Comparison of ENCODE assay signal across 8 mouse cellular contexts in the genomic region with DNA sequence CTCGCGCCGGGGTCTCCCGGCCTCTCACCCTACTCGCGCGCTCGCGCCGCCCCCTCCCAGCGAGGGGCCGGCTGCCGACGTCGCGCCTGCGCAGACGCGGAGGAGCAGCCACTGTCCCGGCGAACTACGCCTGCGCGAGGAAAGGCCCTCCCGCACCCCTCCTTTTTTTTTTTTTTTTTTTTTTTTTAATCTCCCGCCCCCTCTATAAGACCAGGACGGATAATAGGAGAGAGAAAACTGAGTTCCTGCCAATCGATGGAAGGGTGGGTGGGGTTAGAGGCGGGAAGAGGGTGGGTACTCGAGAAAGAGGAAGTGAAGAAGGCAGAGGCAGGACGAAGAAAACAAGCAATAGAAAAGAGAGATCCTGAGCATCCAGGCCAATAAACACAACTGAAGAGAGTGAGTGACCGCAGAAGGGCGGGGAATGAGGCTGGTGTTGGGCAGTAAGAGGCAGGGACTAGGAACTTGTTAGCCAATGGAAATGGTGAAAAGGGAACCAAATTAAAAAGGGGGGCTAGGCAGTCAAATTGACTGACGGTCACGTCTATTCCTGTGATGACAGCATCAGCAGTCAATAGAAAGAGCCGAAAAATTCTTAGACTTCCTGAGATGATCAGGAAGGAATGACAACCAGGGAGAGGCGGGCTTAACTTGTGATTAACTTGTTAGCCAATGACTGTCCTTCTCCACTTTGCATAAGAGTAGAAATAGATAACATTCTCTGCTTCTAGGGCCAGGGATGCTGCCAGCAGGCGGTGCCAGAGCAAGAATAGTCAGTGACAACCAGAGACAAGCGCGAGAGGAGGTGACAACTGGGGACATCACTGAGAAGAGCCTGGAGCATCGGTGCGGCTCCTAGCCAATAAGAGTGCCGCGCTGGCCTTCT. TPM values are rescaled to one million over a fixed set of nuclear protein-coding genes. Genes with fewer than 3 reads are reported as not detected.
DNase-seq lines count a peak whose midpoint lies in the region; ATAC-seq and TF ChIP-seq lines count a peak whose summit lies in the region.

TSS of gene Mylpf (plus strand) at position 338 of the 886 bp plus-strand sequence.

- peak within 1 kb of the TSS; percentile 61 for H3K4me3 ChIP-seq in cortical plate, adult 2 months (ENCODE audit: insufficient read depth, low read length)
- peak within 1 kb of the TSS; percentile 99 for H3K4me3 ChIP-seq in megakaryocyte, embryonic 14.5 days (replicated peaks)

- H3K9me3 ChIP-seq in megakaryocyte, embryonic 14.5 days = no peaks in the 10 kb centered on the region

- peak; percentile 99 for TF ChIP-seq POLR2A in cortical plate, adult 2 months (IDR thresholded peaks at IDR 0.05; ENCODE audit: extremely low read depth, insufficient read depth, low read length)

- peaks cover 32% of the 10 kb centered on the region for H3K36me3 ChIP-seq in megakaryocyte, embryonic 14.5 days (replicated peaks; ENCODE audit: low read length)

- peak within 1 kb of the TSS; percentile 5 for H3K27ac ChIP-seq in cortical plate, adult 2 months (ENCODE audit: insufficient read depth, low read length)

- H3K27me3 ChIP-seq in megakaryocyte, embryonic 14.5 days (replicated peaks) = no peaks in the 10 kb centered on the region

- DNase-seq in gastrocnemius, adult 8-10 months (ENCODE audit: low spot score in 2 of 2) = peak; percentile 91 to 92
- peak; percentile 87 for DNase-seq in hindlimb bud, embryonic 11.5 days (ENCODE audit: extremely low spot score, low read depth, low spot score)
- peak; percentile 87 to 99 for DNase-seq in left cerebral cortex, adult 8-10 months (ENCODE audit: low spot score in 2 of 2)
- peak; percentile 96 to 98 for DNase-seq in right cerebral cortex, postnatal 10 days (ENCODE audit: low spot score in 2 of 2)
- peak; percentile 89 for DNase-seq in urinary bladder, postnatal 25 days (ENCODE audit: low spot score)

- peak; percentile 54 for TF ChIP-seq CTCF in cortical plate, adult 2 months (IDR thresholded peaks at IDR 0.05; ENCODE audit: extremely low read depth, insufficient read depth, low read length)

- H3K4me1 ChIP-seq in cortical plate, adult 2 months (ENCODE audit: control insufficient read depth, insufficient read depth, low read length) = peaks cover 2% of the 10 kb centered on the region; the same call in 1 of the 2 replicates
- peaks cover 75% of the 10 kb centered on the region for H3K4me1 ChIP-seq in megakaryocyte, embryonic 14.5 days

- peak; percentile 87 for ATAC-seq in activated CD4-positive, CD25-positive, alpha-beta regulatory T cell, adult 4 months

RNA-seq across cellular contexts. Expression of gene Mylpf, which starts in this region (rescaled TPM):
- 10 to 100 TPM; 26.7 to 30.7 TPM for polyA plus RNA-seq in activated CD4-positive, CD25-positive, alpha-beta regulatory T cell, adult 4 months (2017; shearing (Covaris generic))
- polyA plus RNA-seq in cortical plate, adult 2 months (2012; rRNA removed) = 2.0 and 2.2 TPM in 2 replicates
- over 10,000 TPM; 27,006 to 32,685 (median 27,393) TPM for total RNA-seq in gastrocnemius, adult 8-10 months (2022)
- total RNA-seq in left cerebral cortex, adult 8-10 months (2022) = 10 to 100 TPM in 2 of 4 experiments, 1 to 10 TPM in 2; 1.9 to 21.6 (median 9.2) TPM
- 4.7 TPM in 1 of 2 replicates, not detected in the other for polyA plus RNA-seq in megakaryocyte, embryonic 14.5 days (2012; ENCODE audit: insufficient read depth, low replicate concordance)

Comparison
In these comparisons a context has a peak if more than half of its experiments do, and no peak if none do; other contexts are left out.
1. Peak in every context shown above with its lines: DNase-seq, ATAC-seq, H3K4me3 ChIP-seq and H3K27ac ChIP-seq.
2. RNA of gene Mylpf (total RNA-seq): 27,006 to 32,685 TPM in gastrocnemius, adult 8-10 months; 1.9 to 21.6 TPM in left cerebral cortex, adult 8-10 months; every median in the first group is over 1,000 times any median in the second.